Mouse (Mus musculus): ENCODE results near the gene Nr1d1. TPM values are rescaled to one million over a fixed set of nuclear protein-coding genes. Genes with fewer than 3 reads are reported as not detected.

Nr1d1 gene
- total and polyA plus RNA-seq, 2 experiments, result 19.0 to 106 TPM

DNA sequence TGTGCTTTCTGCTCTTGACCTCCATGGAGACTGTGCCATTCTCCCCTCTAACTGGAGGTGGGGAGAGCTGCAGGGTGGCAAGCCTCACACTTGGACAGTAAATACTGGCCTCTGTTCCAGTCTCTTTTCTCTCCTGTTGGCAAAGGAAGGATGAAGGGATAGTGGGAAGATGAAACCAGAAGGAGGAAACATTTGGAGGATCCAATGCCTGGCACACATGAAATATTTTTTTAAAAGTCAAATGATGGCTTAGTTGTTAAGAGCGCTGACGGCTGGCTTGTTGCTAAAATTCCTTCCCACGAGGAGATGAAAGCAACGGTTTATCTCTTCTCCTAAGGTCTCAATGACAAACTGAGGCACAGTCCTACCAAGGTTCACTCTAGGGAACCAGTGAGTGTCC lies 40.0 kb downstream of the Nr1d1 start:
- WGBS, result 92% methylated on average over 4 of the region's 4 CpGs
- H3K36me3 ChIP-seq (ENCODE audit: control insufficient read depth, insufficient read depth, low read length), result no peaks in the 10 kb centered on the region

DNA sequence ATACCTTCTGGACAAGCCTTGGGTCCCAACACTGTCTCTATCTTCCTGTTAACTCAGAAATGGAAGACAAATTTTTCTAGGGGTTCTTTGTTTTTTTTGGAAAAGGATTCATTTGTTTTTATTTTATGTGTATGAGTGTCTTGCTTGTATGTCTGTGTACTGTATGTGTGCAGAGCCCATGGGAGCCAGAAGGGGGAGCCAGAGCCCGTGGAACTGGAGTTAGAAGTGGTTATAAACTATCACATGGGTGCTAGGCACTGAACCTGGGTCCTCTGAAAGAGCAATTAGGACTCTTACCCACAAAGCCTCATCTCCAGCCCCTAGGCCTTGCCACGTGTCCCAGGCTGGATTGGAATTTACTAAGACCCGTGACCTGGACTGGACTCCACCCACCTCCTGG lies 41.1 kb downstream of the Nr1d1 start:
- Histone ChIP-seq H3K9ac (ENCODE audit: low read depth, low read length) (no peak overlapping the region), H3K27ac (replicated peaks; ENCODE audit: insufficient read depth, low read depth, low read length) (no peak overlapping the region), H3K27me3 (ENCODE audit: control insufficient read depth, insufficient read depth, low read length) (no peaks in the 10 kb centered on the region), H3K4me3 (ENCODE audit: insufficient read depth, low read depth, low read length) (no peak overlapping the region), H3K36me3 (ENCODE audit: control insufficient read depth, insufficient read depth, low read length) (no peaks in the 10 kb centered on the region), H3K79me2 (ENCODE audit: control insufficient read depth, insufficient read depth, low read length) (no peaks in the 10 kb centered on the region), H3K4me1 (ENCODE audit: control insufficient read depth, insufficient read depth, low read length) (no peaks in the 10 kb centered on the region)
- WGBS, result 81% methylated on average over 3 of the region's 3 CpGs
- no peak for DNase-seq (ENCODE audit: extremely low read depth, low read depth, low spot score)
- TF ChIP-seq POLR2A (IDR thresholded peaks at IDR 0.05; ENCODE audit: extremely low read depth, insufficient read depth, low read length) (no peak), CTCF (IDR thresholded peaks at IDR 0.05; ENCODE audit: low read depth, low read length) (peak; percentile 43; the same call in 1 of the 2 replicates)

More for the DNA sequence above, 40.0 kb downstream of the Nr1d1 start:
- H3K4me1 ChIP-seq (ENCODE audit: control insufficient read depth, insufficient read depth, low read length), result no peaks in the 10 kb centered on the region
- no peak for TF ChIP-seq POLR2A (IDR thresholded peaks at IDR 0.05; ENCODE audit: extremely low read depth, insufficient read depth, low read length)
- no peak for TF ChIP-seq CTCF (IDR thresholded peaks at IDR 0.05; ENCODE audit: low read depth, low read length)
- H3K9ac ChIP-seq (ENCODE audit: low read depth, low read length), result no peak overlapping the region
- no peaks in the 10 kb centered on the region for H3K27me3 ChIP-seq (ENCODE audit: control insufficient read depth, insufficient read depth, low read length)
- no peak overlapping the region for H3K27ac ChIP-seq (replicated peaks; ENCODE audit: insufficient read depth, low read depth, low read length)
- no peak for DNase-seq (ENCODE audit: extremely low read depth, low read depth, low spot score)
- H3K4me3 ChIP-seq (ENCODE audit: insufficient read depth, low read depth, low read length), result no peak overlapping the region
- no peaks in the 10 kb centered on the region for H3K79me2 ChIP-seq (ENCODE audit: control insufficient read depth, insufficient read depth, low read length)

DNA sequence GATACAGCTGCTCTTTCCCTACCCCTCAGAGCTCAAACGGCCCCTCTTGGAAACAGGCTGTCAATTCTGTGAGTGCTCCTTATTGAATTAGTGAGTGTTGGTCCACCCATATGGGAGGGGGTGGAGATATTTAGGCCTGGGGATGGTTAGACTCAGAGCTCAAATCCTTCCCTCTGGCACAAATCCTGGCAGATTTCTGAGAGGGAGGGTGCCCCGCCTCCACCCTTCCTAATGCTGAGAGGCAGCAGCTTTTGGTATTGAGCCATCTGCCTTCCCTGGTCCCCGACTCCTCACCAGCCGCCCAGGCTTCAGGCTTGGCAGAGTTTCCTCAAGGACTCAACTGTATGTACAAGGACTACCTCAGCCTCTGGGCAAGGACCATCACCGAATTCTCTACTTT lies 44.0 kb downstream of the Nr1d1 start:
- no peak overlapping the region for H3K9ac ChIP-seq (ENCODE audit: low read depth, low read length)
- H3K79me2 ChIP-seq (ENCODE audit: control insufficient read depth, insufficient read depth, low read length), result no peaks in the 10 kb centered on the region
- TF ChIP-seq CTCF (IDR thresholded peaks at IDR 0.05; ENCODE audit: low read depth, low read length) (no peak), POLR2A (IDR thresholded peaks at IDR 0.05; ENCODE audit: extremely low read depth, insufficient read depth, low read length) (no peak)
- H3K27ac ChIP-seq (replicated peaks; ENCODE audit: insufficient read depth, low read depth, low read length), result no peak overlapping the region
- WGBS, result 78% methylated on average over 5 of the region's 5 CpGs
- DNase-seq (ENCODE audit: extremely low read depth, low read depth, low spot score), result no peak
- no peak overlapping the region for H3K4me3 ChIP-seq (ENCODE audit: insufficient read depth, low read depth, low read length)
- H3K36me3 ChIP-seq (ENCODE audit: control insufficient read depth, insufficient read depth, low read length), result no peaks in the 10 kb centered on the region
- no peaks in the 10 kb centered on the region for H3K27me3 ChIP-seq (ENCODE audit: control insufficient read depth, insufficient read depth, low read length)
- H3K4me1 ChIP-seq (ENCODE audit: control insufficient read depth, insufficient read depth, low read length), result peaks cover 3% of the 10 kb centered on the region; the same call in 1 of the 2 replicates

DNA sequence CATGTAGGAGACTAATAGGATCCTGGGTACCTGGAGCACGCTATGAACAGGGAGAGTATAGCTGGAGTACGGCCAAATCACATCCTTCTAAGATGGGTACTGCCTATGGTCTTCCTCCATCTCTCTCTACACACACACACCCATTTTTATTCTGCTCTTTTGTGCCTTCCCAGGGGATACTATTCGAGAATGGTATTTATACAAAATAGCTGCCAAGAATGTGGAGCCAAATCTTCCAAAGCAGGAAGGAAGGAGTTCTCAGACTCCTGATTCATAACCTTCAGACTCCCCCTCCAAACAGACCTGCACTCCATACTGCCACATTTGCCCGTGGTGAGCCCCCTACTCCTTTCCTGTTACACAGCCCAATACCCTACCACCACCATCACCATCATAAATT lies 44.4 kb downstream of the Nr1d1 start:
- Histone ChIP-seq H3K36me3 (ENCODE audit: control insufficient read depth, insufficient read depth, low read length) (no peaks in the 10 kb centered on the region), H3K4me1 (ENCODE audit: control insufficient read depth, insufficient read depth, low read length) (peaks cover 3% of the 10 kb centered on the region; the same call in 1 of the 2 replicates), H3K9ac (ENCODE audit: low read depth, low read length) (no peak overlapping the region), H3K79me2 (ENCODE audit: control insufficient read depth, insufficient read depth, low read length) (no peaks in the 10 kb centered on the region), H3K27me3 (ENCODE audit: control insufficient read depth, insufficient read depth, low read length) (no peaks in the 10 kb centered on the region), H3K27ac (replicated peaks; ENCODE audit: insufficient read depth, low read depth, low read length) (no peak overlapping the region), H3K4me3 (ENCODE audit: insufficient read depth, low read depth, low read length) (no peak overlapping the region)
- DNase-seq (ENCODE audit: extremely low read depth, low read depth, low spot score), result no peak
- WGBS, result 72% methylated on average over 4 of the region's 4 CpGs
- TF ChIP-seq POLR2A (IDR thresholded peaks at IDR 0.05; ENCODE audit: extremely low read depth, insufficient read depth, low read length) (no peak), CTCF (IDR thresholded peaks at IDR 0.05; ENCODE audit: low read depth, low read length) (no peak)

DNA sequence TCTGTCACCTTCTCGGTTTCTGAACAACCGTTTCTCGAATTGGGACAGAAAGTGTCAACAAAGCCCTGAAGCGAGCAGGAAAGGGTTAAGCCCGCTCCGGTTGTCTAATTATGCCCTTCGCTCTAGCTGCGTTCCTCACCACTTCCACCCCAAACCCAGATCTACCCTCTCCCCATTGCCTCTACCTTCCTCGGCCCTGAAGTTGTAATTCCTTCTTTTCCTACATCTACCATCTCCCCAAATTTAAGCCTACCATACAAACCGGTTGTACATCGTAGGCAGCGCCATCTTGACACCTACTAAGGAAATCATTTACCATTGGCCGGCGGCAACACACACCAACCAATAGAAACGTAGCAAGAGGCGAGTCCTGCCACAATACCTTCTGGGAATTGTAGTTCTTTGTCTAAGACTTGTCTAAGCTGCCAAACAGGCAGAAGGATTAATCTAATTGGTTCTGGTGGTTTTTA lies 46.0 kb downstream of the Nr1d1 start, which contains the start of gene Med24:
Med24 (minus strand) TSS at position 317 of the 470 bp plus-strand sequence.
- peaks cover 3% of the 10 kb centered on the region; the same call in 1 of the 2 replicates for H3K4me1 ChIP-seq (ENCODE audit: control insufficient read depth, insufficient read depth, low read length)
- TF ChIP-seq POLR2A (IDR thresholded peaks at IDR 0.05; ENCODE audit: extremely low read depth, insufficient read depth, low read length) (no peak), CTCF (IDR thresholded peaks at IDR 0.05; ENCODE audit: low read depth, low read length) (no peak)
- H3K27me3 ChIP-seq (ENCODE audit: control insufficient read depth, insufficient read depth, low read length), result no peaks in the 10 kb centered on the region
- H3K4me3 ChIP-seq (ENCODE audit: insufficient read depth, low read depth, low read length), result peak within 1 kb of the TSS; percentile 69
- peak; percentile 89 for DNase-seq (ENCODE audit: extremely low read depth, low read depth, low spot score)
- H3K79me2 ChIP-seq (ENCODE audit: control insufficient read depth, insufficient read depth, low read length), result no peaks in the 10 kb centered on the region
- H3K36me3 ChIP-seq (ENCODE audit: control insufficient read depth, insufficient read depth, low read length), result no peaks in the 10 kb centered on the region
- under 1% methylated on average over 16 of the region's 16 CpGs for WGBS
- H3K9ac ChIP-seq (ENCODE audit: low read depth, low read length), result peak within 1 kb of the TSS; percentile 56
- no peak within 1 kb of the TSS for H3K27ac ChIP-seq (replicated peaks; ENCODE audit: insufficient read depth, low read depth, low read length)

DNA sequence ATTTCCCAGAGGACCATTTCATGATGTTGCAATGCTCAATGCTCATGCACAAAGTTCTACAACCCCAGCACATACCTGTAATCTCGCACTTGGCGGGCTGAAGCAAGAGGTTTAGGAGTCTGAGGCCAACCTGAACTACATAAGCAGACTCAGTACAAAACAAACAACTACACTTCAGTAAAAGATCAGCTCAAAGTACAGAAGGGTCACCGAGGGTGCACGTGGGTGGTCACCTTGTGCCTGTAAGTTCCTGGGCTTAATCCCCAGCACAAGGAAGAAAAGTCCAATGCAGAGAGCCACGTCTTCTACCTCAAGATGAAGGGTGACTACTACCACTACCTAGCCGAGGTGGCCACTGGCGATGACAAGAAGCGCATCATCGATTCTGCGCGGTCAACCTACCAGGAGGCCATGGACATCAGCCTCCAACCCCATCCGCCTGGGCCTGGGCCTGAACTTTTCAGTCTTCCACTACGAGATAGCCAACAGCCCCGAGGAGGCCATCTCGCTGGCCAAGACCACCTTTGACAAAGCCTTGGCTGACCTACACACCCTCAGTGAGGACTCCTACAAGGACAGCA lies 49.1 kb downstream of the Nr1d1 start:
- WGBS, result 80% methylated on average over 15 of the region's 15 CpGs
- DNase-seq (ENCODE audit: extremely low read depth, low read depth, low spot score), result no peak
- H3K79me2 ChIP-seq (ENCODE audit: control insufficient read depth, insufficient read depth, low read length), result no peaks in the 10 kb centered on the region

More for the DNA sequence above, 49.1 kb downstream of the Nr1d1 start:
- Histone ChIP-seq H3K9ac (ENCODE audit: low read depth, low read length) (no peak overlapping the region), H3K4me1 (ENCODE audit: control insufficient read depth, insufficient read depth, low read length) (peaks cover 6% of the 10 kb centered on the region; the same call in 1 of the 2 replicates), H3K4me3 (ENCODE audit: insufficient read depth, low read depth, low read length) (no peak overlapping the region), H3K36me3 (ENCODE audit: control insufficient read depth, insufficient read depth, low read length) (no peaks in the 10 kb centered on the region), H3K27me3 (ENCODE audit: control insufficient read depth, insufficient read depth, low read length) (no peaks in the 10 kb centered on the region), H3K27ac (replicated peaks; ENCODE audit: insufficient read depth, low read depth, low read length) (no peak overlapping the region)
- TF ChIP-seq POLR2A (IDR thresholded peaks at IDR 0.05; ENCODE audit: extremely low read depth, insufficient read depth, low read length) (no peak), CTCF (IDR thresholded peaks at IDR 0.05; ENCODE audit: low read depth, low read length) (no peak)

All from liver, adult 2 months (tissue).